In genomic region chr11:79704318-79705150, GRCm38 (mm10) we compare ENCODE assay signal across 8 mouse cellular contexts.
DNase-seq lines count a peak whose midpoint lies in the region; ATAC-seq lines count a peak whose summit lies in the region.

No protein-coding gene starts in this region.

- peak overlapping the region; percentile 96 for H3K9ac ChIP-seq in heart, embryonic 14.5 days (ENCODE audit: low read length)
- H3K9ac ChIP-seq in liver, embryonic 13.5 days: peak overlapping the region; percentile 88
- peak overlapping the region; percentile 82 for H3K9ac ChIP-seq in stomach, embryonic 16.5 days (ENCODE audit: low read length)

- H3K4me1 ChIP-seq in heart, embryonic 14.5 days (ENCODE audit: control insufficient read depth in 2 of 2, insufficient read depth in 2 of 2, low read length in 2 of 2): peaks cover 5 to 30% of the 10 kb centered on the region in 2 experiments
- peaks cover 37% of the 10 kb centered on the region for H3K4me1 ChIP-seq in liver, embryonic 13.5 days (replicated peaks)
- H3K4me1 ChIP-seq in stomach, embryonic 16.5 days (ENCODE audit: control insufficient read depth, insufficient read depth, low read length): peaks cover 17% of the 10 kb centered on the region

- peak; percentile 94 for DNase-seq in CD4-positive helper T cell, adult 2 months (ENCODE audit: low read depth, low spot score)
- DNase-seq in brain, embryonic 18.5 days (ENCODE audit: low read depth, low spot score): peak; percentile 82
- peak; percentile 98 for DNase-seq in kidney, postnatal 14 days
- DNase-seq in liver, embryonic 13.5 days: peak; percentile 89
- DNase-seq in neural tube, embryonic 10.5 days (ENCODE audit: extremely low spot score, low spot score): peak; percentile 100

- no peaks in the 10 kb centered on the region for H3K9me3 ChIP-seq in heart, embryonic 14.5 days (ENCODE audit: control insufficient read depth, low read length)
- no peaks in the 10 kb centered on the region for H3K9me3 ChIP-seq in liver, embryonic 13.5 days (replicated peaks)
- H3K9me3 ChIP-seq in stomach, embryonic 16.5 days (replicated peaks; ENCODE audit: control insufficient read depth, low read length): no peaks in the 10 kb centered on the region

- H3K4me2 ChIP-seq in heart, embryonic 14.5 days (ENCODE audit: low read length): peak overlapping the region; percentile 87
- H3K4me2 ChIP-seq in liver, embryonic 13.5 days: peak overlapping the region; percentile 83
- H3K4me2 ChIP-seq in stomach, embryonic 16.5 days (ENCODE audit: low read depth, low read length): peak overlapping the region; percentile 83

- peak overlapping the region; percentile 80 to 97 for H3K4me3 ChIP-seq in heart, embryonic 14.5 days (ENCODE audit: control insufficient read depth in 1 of 2, insufficient read depth in 1 of 2, low read depth in 1 of 2, low read length in 2 of 2)
- H3K4me3 ChIP-seq in liver, embryonic 13.5 days (replicated peaks): peak overlapping the region; percentile 85
- peak overlapping the region; percentile 67 for H3K4me3 ChIP-seq in stomach, embryonic 16.5 days (replicated peaks; ENCODE audit: low read length)

- H3K36me3 ChIP-seq in heart, embryonic 14.5 days (ENCODE audit: control insufficient read depth, insufficient read depth, low read length): peaks cover 20% of the 10 kb centered on the region
- no peaks in the 10 kb centered on the region for H3K36me3 ChIP-seq in liver, embryonic 13.5 days
- no peaks in the 10 kb centered on the region for H3K36me3 ChIP-seq in stomach, embryonic 16.5 days (ENCODE audit: control insufficient read depth, insufficient read depth, low read length)

- peaks cover 6% of the 10 kb centered on the region; the same call in 1 of the 2 replicates for H3K27me3 ChIP-seq in heart, embryonic 14.5 days (ENCODE audit: control insufficient read depth, insufficient read depth, low read length)
- H3K27me3 ChIP-seq in liver, embryonic 13.5 days: peaks cover 15% of the 10 kb centered on the region
- no peaks in the 10 kb centered on the region for H3K27me3 ChIP-seq in stomach, embryonic 16.5 days (ENCODE audit: control insufficient read depth, insufficient read depth, low read length)

- ATAC-seq in erythroid progenitor cell, adult 5-6 weeks (replicated peaks; ENCODE audit: low FRiP score, poor library complexity, severe bottlenecking): peak; percentile 87
- ATAC-seq in heart, embryonic 14.5 days (ENCODE audit: insufficient number of reproducible peaks, insufficient read depth, low FRiP score, low read depth): peak; percentile 95
- peak; percentile 94 for ATAC-seq in liver, embryonic 13.5 days (ENCODE audit: low read depth)
- peak; percentile 95 for ATAC-seq in stomach, embryonic 16.5 days (ENCODE audit: insufficient read depth, low FRiP score)

- WGBS in heart, embryonic 14.5 days: under 1% methylated on average over 60 of the region's 61 CpGs
- WGBS in liver, embryonic 13.5 days (ENCODE audit: insufficient replicate concordance): under 1% methylated on average over 61 of the region's 61 CpGs
- under 1% methylated on average over 61 of the region's 61 CpGs for WGBS in stomach, embryonic 16.5 days

- peak overlapping the region; percentile 98 to 99 for H3K27ac ChIP-seq in heart, embryonic 14.5 days (replicated peaks in 1 of 2; ENCODE audit: control insufficient read depth in 1 of 2, insufficient read depth in 1 of 2, low read depth in 2 of 2, low read length in 2 of 2)
- H3K27ac ChIP-seq in liver, embryonic 13.5 days: peak overlapping the region; percentile 93
- peak overlapping the region; percentile 96 for H3K27ac ChIP-seq in stomach, embryonic 16.5 days (ENCODE audit: low read length)

Comparison
In these comparisons a context has a peak if more than half of its experiments do, and no peak if none do; other contexts are left out.
1. Peak in every context shown above with its lines: DNase-seq, ATAC-seq, H3K4me3 ChIP-seq and H3K27ac ChIP-seq.